In the genomic region with DNA sequence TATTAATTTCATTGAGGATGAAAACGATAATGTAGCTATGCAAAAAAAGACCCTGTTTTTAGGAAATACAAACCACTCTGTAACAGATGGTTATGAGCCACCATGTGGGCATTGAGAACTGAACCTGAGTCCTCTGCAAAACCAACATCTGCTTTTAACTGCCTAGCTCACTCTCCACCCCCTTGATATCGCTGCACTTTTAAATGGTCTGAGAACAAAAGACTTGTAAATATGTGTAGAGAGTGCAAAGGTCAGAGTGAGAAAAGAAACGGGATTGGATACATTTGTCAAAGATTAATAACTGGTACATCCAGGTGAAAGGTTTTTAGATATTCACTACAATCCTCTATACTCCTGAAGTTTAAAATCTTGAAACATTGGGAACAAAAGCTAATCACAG, we compare ENCODE assay signal across 29 mouse cellular contexts. TPM values are rescaled to one million over a fixed set of nuclear protein-coding genes. Genes with fewer than 3 reads are reported as not detected.
A peak's percentile ranks its signal among the peaks of the same experiment; 100 is the strongest.
DNase-seq lines count a peak whose midpoint lies in the region; ATAC-seq and TF ChIP-seq lines count a peak whose summit lies in the region.
"Had no signal": no experiment of that assay in that cellular context is flagged by ENCODE, and none has a peak within 500 bp of the region (broad histone marks: within the 10 kb centered on the region; RNA-seq: fewer than 3 reads in every experiment).

No protein-coding gene starts in this region.

- H3K4me1 ChIP-seq in intestine, embryonic 16.5 days (ENCODE audit: control insufficient read depth, insufficient read depth, low read length) = no peaks in the 10 kb centered on the region
- no peaks in the 10 kb centered on the region for H3K4me1 ChIP-seq in stomach, embryonic 16.5 days (ENCODE audit: control insufficient read depth, insufficient read depth, low read length)
- H3K4me1 ChIP-seq: embryonic facial prominence, embryonic 10.5 days; embryonic facial prominence, embryonic 13.5 days; forebrain, embryonic 12.5 days; forebrain, embryonic 15.5 days; heart, embryonic 10.5 days; heart, embryonic 13.5 days had no signal

- H3K9ac ChIP-seq in intestine, embryonic 16.5 days (ENCODE audit: low read depth, low read length) = no peak overlapping the region
- H3K9ac ChIP-seq in stomach, embryonic 16.5 days (ENCODE audit: low read length) = no peak overlapping the region
- H3K9ac ChIP-seq: embryonic facial prominence, embryonic 13.5 days; forebrain, embryonic 12.5 days; forebrain, embryonic 15.5 days; heart, embryonic 13.5 days; hindbrain, embryonic 14.5 days had no signal

- no peak for TF ChIP-seq CTCF in layer of hippocampus, adult 2 months (conservative IDR thresholded peaks at IDR 0.05)

- intact Hi-C loops in left cerebral cortex, postnatal 14 days (cut with DNase I) = no loop called here

- no peak overlapping the region for H3K4me2 ChIP-seq in intestine, embryonic 16.5 days (ENCODE audit: low read depth, low read length)
- H3K4me2 ChIP-seq in stomach, embryonic 16.5 days (ENCODE audit: low read depth, low read length) = no peak overlapping the region
- H3K4me2 ChIP-seq: embryonic facial prominence, embryonic 13.5 days; forebrain, embryonic 12.5 days; forebrain, embryonic 15.5 days; heart, embryonic 13.5 days; hindbrain, embryonic 14.5 days had no signal

- peaks cover 4% of the 10 kb centered on the region; the same call in 1 of the 2 replicates for H3K36me3 ChIP-seq in intestine, embryonic 16.5 days (ENCODE audit: control insufficient read depth, insufficient read depth, low read length)
- H3K36me3 ChIP-seq in stomach, embryonic 16.5 days (ENCODE audit: control insufficient read depth, insufficient read depth, low read length) = 0 out of 2 replicates have a peak, but pooled peaks cover 8% of the 10 kb centered on the region

- peak; percentile 70 for ATAC-seq in intestine, embryonic 16.5 days
- peak; percentile 33; the same call in 1 of the 2 replicates for ATAC-seq in stomach, embryonic 16.5 days (ENCODE audit: insufficient read depth, low FRiP score)
- ATAC-seq: forebrain, embryonic 15.5 days; Patski had no signal

- H3K4me3 ChIP-seq in intestine, embryonic 16.5 days (ENCODE audit: low read length) = no peak overlapping the region
- H3K4me3 ChIP-seq in stomach, embryonic 16.5 days (replicated peaks; ENCODE audit: low read length) = no peak overlapping the region
- no peak overlapping the region for H3K4me3 ChIP-seq in layer of hippocampus, adult 2 months
- H3K4me3 ChIP-seq: embryonic facial prominence, embryonic 10.5 days; embryonic facial prominence, embryonic 13.5 days; erythroblast, embryonic 14.5 days; forebrain, embryonic 12.5 days; forebrain, embryonic 15.5 days; gastrocnemius, adult 2 months; heart, adult 2 months; heart, embryonic 10.5 days; heart, embryonic 13.5 days had no signal

- no peaks in the 10 kb centered on the region for H3K9me3 ChIP-seq in intestine, embryonic 16.5 days (ENCODE audit: control insufficient read depth, low read length)
- H3K9me3 ChIP-seq in stomach, embryonic 16.5 days (replicated peaks; ENCODE audit: control insufficient read depth, low read length) = no peaks in the 10 kb centered on the region
- H3K9me3 ChIP-seq: embryonic facial prominence, embryonic 10.5 days; embryonic facial prominence, embryonic 13.5 days; forebrain, embryonic 12.5 days; forebrain, embryonic 15.5 days; G1E; heart, embryonic 10.5 days; heart, embryonic 13.5 days had no signal

- DNase-seq in heart, adult 11 months = peak; percentile 6
- DNase-seq in heart, adult 18-20 months = no peak
- DNase-seq in frontal cortex, postnatal 10 days (ENCODE audit: low spot score in 2 of 2) = no peak
- no peak for DNase-seq in left cerebral cortex, postnatal 14 days (ENCODE audit: low spot score in 2 of 2)
- DNase-seq in layer of hippocampus, adult 2 months (ENCODE audit: low spot score in 2 of 2) = no peak
- DNase-seq: adrenal gland, postnatal 10 days; adrenal gland, postnatal 36 days; B cell, adult 2 months; cerebellum, adult 18-20 months; cerebellum, adult 9-10 months; cerebellum, postnatal 14 days; gastrocnemius, adult 2 months; gastrocnemius, postnatal 14 days; heart, adult 2 months; heart, postnatal 14 days; heart, postnatal 4 days had no signal

- H3K27ac ChIP-seq in intestine, embryonic 16.5 days (ENCODE audit: low read length) = no peak overlapping the region
- H3K27ac ChIP-seq in stomach, embryonic 16.5 days (ENCODE audit: low read length) = no peak overlapping the region
- no peak overlapping the region for H3K27ac ChIP-seq in layer of hippocampus, adult 2 months
- H3K27ac ChIP-seq: embryonic facial prominence, embryonic 10.5 days; embryonic facial prominence, embryonic 13.5 days; forebrain, embryonic 12.5 days; forebrain, embryonic 15.5 days; gastrocnemius, adult 2 months; heart, adult 2 months; heart, embryonic 10.5 days; heart, embryonic 13.5 days; hindbrain, embryonic 14.5 days had no signal

- 67% methylated on average over 3 of the region's 3 CpGs for WGBS in intestine, embryonic 16.5 days
- 54% methylated on average over 3 of the region's 3 CpGs for WGBS in stomach, embryonic 16.5 days

- H3K27me3 ChIP-seq in intestine, embryonic 16.5 days (replicated peaks; ENCODE audit: control insufficient read depth, insufficient read depth, low read length) = no peaks in the 10 kb centered on the region
- no peaks in the 10 kb centered on the region for H3K27me3 ChIP-seq in stomach, embryonic 16.5 days (ENCODE audit: control insufficient read depth, insufficient read depth, low read length)
- H3K27me3 ChIP-seq: CH12.LX; embryonic facial prominence, embryonic 13.5 days; forebrain, embryonic 12.5 days; forebrain, embryonic 15.5 days; heart, embryonic 13.5 days; Patski had no signal

RNA-seq across cellular contexts. Expression of gene Lrig2, which starts 42.3 kb away (rescaled TPM):
- total RNA-seq in heart, adult 18-20 months (2021) = 1 to 10 TPM; 7.9 to 9.4 TPM
- 9.1 and 10.2 TPM in 2 replicates for polyA plus RNA-seq in intestine, embryonic 16.5 days (2015; fragmentation: Nextera tagmentation; extraction: Ambion mirVana)
- polyA plus RNA-seq in stomach, embryonic 16.5 days (2015; fragmentation: Nextera tagmentation; extraction: Ambion mirVana) = 12.4 and 13.7 TPM in 2 replicates
- 10 to 100 TPM; 24.1 to 24.2 TPM for total RNA-seq in left cerebral cortex, postnatal 14 days (2021)
- total RNA-seq in layer of hippocampus, adult 2 months (2021) = 10 to 100 TPM; 33.4 to 33.5 TPM
